Mouse (Mus musculus) kidney, postnatal 0 days (tissue): ENCODE results near the gene Tex50. TPM values are rescaled to one million over a fixed set of nuclear protein-coding genes. Genes with fewer than 3 reads are reported as not detected.
A peak's percentile ranks its signal among the peaks of the same experiment; 100 is the strongest.
"Not testable (repeated sequence)": the region's sequence is repeated elsewhere in the genome, so short reads cannot be mapped to it uniquely, and the experiment has no call there.

Experiments
- ATAC-seq: fragments of 200-750 bp; cut with Nextera tagmentation; replicated peaks from 2 replicates; pipeline ENCODE4 v1.8.0; 2017; ENCODE audit warnings: low read depth, moderate number of reproducible peaks, moderate TSS enrichment, moderate library complexity; ENCODE audit not compliant: low FRiP score
- DNase-seq: peaks from one replicate; pipeline ENCODE4 v3.0.0-alpha.2; 2016; ENCODE audit warnings: low spot score
- H3K27ac ChIP-seq: fragments of 300-500 bp; sonication (generic); 2 replicates; pipeline ENCODE4 v1.5.1; 2014; ENCODE audit warnings: mild to moderate bottlenecking
- H3K27me3 ChIP-seq: fragments of 300-500 bp; sonication (generic); 2 replicates; pipeline ENCODE4 v1.6.1; 2014; ENCODE audit warnings: low read length, mixed read lengths; ENCODE audit not compliant: insufficient read depth
- H3K36me3 ChIP-seq: fragments of 300-500 bp; sonication (generic); 2 replicates; pipeline ENCODE4 v1.6.1; 2014; ENCODE audit warnings: low read length, mixed read lengths; ENCODE audit not compliant: insufficient read depth
- H3K4me1 ChIP-seq: fragments of 300-500 bp; sonication (generic); replicated peaks from 2 replicates; pipeline ENCODE4 v1.6.1; 2014; ENCODE audit warnings: antibody characterized with exemption, low read length, mixed read lengths; ENCODE audit not compliant: insufficient read depth
- H3K4me2 ChIP-seq: fragments of 300-500 bp; sonication (generic); 2 replicates; pipeline ENCODE4 v1.6.1; 2014; ENCODE audit warnings: mild to moderate bottlenecking, low read length, moderate library complexity, mixed read lengths
- H3K4me3 ChIP-seq: fragments of 300-500 bp; sonication (generic); replicated peaks from 2 replicates; pipeline ENCODE4 v1.5.1; 2014; ENCODE audit warnings: low read depth, low read length
- H3K9ac ChIP-seq: fragments of 300-500 bp; sonication (generic); 2 replicates; pipeline ENCODE4 v1.6.1; 2014; ENCODE audit warnings: low read depth, low read length
- H3K9me3 ChIP-seq: fragments of 300-500 bp; sonication (generic); replicated peaks from 2 replicates; pipeline ENCODE4 v1.6.1; 2016; ENCODE audit warnings: low read length, inconsistent platforms, mixed read lengths
- CTCF ChIP-seq: IDR thresholded peaks from 2 replicates; pipeline ENCODE4 v1.5.1; 2016; ENCODE audit warnings: antibody characterized with exemption, low read depth, mild to moderate bottlenecking, moderate library complexity
- WGBS: fragments of 180-500 bp; shearing (Covaris S2); extraction: QIAGEN DNeasy Blood & Tissue Kit; methylation state at CpG from one replicate; pipeline ENCODE4 v1.1.7; 2014; 5-methylcytosine and 5-hydroxymethylcytosine counted together
- polyA plus RNA-seq: library from polyadenylated mRNA; unstranded; fragments of >200 nt; fragmentation: Nextera tagmentation; extraction: Ambion mirVana; gene quantifications from 2 replicates; pipeline ENCODE4 v1.2.1, GENCODE M21; 2015

Tex50 gene
- 0.11 and 0.16 TPM in 2 replicates for polyA plus RNA-seq

DNA sequence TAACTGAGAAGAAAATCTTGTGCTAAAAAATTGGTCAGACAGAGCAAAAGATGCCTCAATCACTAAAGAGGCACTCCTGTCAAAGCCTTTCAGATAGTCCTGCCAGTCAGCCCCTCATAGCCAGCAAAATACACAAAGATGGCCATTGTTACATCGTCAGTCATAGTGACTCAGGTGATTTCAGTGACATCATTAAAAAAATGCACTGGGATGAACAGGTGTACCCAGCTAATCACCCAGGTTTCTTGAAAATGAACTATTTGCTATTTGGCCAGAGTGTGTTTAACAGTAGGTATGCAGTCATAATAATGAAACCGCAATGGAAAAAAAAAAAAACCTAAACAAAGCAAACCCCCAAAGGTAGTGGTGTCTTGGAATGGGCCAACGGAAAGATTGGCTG, at the start of gene Tex50:
Gene Tex50 (minus strand): TSS at position 101 of the 400 bp plus-strand sequence.
- DNase-seq: no peak

DNA sequence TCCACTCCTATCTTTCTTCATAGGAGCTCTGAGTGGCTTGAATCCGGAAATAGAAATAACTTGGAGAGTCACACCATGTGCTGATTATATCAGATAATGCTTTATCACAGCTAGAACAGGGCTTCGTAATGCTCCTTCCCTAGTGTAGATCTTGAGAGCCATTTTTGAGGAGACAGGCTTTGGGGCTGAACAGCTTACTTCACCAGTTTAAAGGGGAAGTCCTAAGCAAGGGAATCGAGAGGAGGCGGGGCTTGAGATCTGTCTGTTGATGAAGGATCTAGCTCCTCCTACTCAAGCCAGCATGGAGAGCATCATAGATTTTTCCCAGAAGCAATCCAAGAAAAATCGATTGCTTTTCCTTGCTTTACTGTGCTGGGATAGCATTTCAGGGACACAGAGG, 40.7 kb upstream of the Tex50 start:
- Histone ChIP-seq H3K27ac (no peak overlapping the region), H3K27me3 (no peaks in the 10 kb centered on the region), H3K9ac (no peak overlapping the region), H3K4me1 (0 out of 2 replicates have a peak, but pooled peaks cover 3% of the 10 kb centered on the region), H3K4me3 (no peak overlapping the region), H3K36me3 (no peaks in the 10 kb centered on the region), H3K9me3 (no peaks in the 10 kb centered on the region), H3K4me2 (no peak overlapping the region)
- no peak for TF ChIP-seq CTCF
- WGBS: 77% methylated on average over 5 of the region's 5 CpGs
- DNase-seq (no peak), ATAC-seq (no peak)

More for the DNA sequence above, at the start of gene Tex50:
- 89% methylated on average over 3 of the region's 3 CpGs for WGBS
- Histone ChIP-seq H3K4me1 (no peaks in the 10 kb centered on the region), H3K9me3 (no peaks in the 10 kb centered on the region), H3K27me3 (no peaks in the 10 kb centered on the region), H3K9ac (no peak within 1 kb of the TSS), H3K4me2 (no peak within 1 kb of the TSS), H3K4me3 (no peak within 1 kb of the TSS), H3K27ac (no peak within 1 kb of the TSS), H3K36me3 (no peaks in the 10 kb centered on the region)
- no peak for ATAC-seq
- no peak for TF ChIP-seq CTCF

DNA sequence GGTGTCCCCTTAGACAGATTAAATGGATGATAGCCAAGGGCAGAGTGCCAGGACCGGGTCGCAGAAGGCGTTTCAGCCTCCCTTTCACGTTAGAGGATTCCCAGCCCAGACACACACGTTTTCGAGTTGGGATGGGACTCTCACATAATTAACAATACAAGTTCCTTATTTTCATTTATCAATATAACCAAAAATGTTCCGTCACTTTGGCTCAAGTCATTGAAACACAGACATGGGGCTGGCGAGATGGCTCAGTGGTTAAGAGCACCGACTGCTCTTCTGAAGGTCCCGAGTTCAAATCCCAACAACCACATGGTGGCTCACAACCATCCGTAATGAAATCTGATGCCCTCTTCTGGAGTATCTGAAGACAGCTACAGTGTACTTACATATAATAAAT, 37.2 kb upstream of the Tex50 start:
- H3K36me3 ChIP-seq, H3K27ac ChIP-seq, DNase-seq, H3K9me3 ChIP-seq, ATAC-seq, H3K27me3 ChIP-seq, H3K4me1 ChIP-seq: not testable (repeated sequence)
- H3K9ac ChIP-seq: 0 out of 2 replicates have a peak overlapping the region, but pooled peaks have one; percentile 40
- 52% methylated on average over 11 of the region's 11 CpGs for WGBS
- H3K4me2 ChIP-seq: peak overlapping the region; percentile 77
- peak overlapping the region; percentile 48; the same call in 1 of the 2 replicates for H3K4me3 ChIP-seq

DNA sequence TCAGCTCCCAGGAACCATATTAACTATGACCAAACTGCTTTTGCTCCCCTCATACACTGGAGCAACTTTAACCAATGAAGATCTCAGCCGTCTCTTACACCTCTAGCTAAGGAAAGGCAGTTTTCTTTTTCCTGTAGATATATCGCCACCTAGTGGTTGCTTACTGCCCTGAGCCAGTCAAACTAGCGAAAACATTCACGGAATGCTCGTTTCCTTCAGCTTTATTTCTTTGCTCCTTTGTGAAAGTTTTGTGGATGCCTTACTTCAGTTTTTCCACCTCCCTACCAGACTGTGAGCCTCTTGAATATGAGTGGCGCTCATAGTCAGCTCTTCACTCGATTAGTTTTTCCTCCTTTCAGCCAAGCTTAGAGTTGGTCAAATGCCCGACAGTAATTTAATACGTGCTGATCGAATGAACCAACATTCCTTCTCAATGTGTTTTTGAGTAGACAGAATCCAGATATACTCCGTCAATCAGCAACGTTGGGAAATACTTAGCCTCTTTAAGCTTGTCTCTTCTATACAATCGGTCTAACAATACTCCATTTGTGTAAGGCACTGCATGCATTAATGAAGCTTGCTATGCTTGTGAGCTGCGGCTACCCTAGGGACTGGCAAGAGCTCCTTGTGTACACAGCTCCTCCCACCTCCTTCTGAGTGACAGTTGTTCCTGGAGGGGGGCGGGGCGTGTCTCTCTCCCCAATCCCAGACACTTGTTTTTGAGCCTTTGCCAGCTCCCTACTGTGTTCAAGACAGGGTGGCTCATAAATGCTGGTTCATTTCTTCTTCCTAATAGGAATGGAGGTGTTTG, 36.6 kb upstream of the Tex50 start:
- under 1% methylated on average over 16 of the region's 16 CpGs for WGBS
- no peaks in the 10 kb centered on the region for H3K9me3 ChIP-seq
- peak; percentile 92 for ATAC-seq

DNA sequence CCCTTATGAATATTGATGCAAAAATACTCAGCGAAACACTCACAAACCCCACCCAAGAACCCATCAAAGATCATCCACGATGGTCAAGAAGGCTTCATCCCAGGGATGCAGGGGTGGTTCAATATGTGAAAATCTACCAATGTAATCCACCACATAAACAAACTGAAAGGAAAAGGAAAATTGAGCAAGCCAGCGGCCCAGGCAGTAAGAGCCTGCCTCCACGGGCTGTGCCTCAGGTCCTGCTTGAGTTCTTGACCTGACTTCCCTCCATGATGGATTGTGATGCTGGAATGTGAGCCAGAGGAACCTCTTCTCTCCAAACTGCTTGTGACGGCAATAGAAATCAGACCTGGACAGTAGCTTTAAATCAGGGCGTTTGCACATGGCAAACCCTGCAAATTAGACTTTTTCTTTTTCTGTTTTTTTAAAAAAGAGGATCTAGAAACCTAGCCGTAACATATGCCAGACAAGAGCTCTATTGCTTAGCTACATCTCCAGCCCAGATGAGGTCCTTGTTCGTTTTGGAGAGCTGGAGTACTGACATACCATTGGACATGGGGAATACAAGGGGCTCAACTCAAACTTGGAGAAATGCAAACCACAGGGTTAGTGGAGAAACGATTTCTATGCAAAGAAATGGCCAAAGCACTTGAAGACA, 31.3 kb upstream of the Tex50 start:
- no peak overlapping the region for H3K9ac ChIP-seq
- no peak for TF ChIP-seq CTCF
- WGBS: 69% methylated on average over 9 of the region's 9 CpGs
- H3K4me3 ChIP-seq: no peak overlapping the region
- no peaks in the 10 kb centered on the region for H3K4me1 ChIP-seq
- H3K27ac ChIP-seq: no peak overlapping the region
- H3K9me3 ChIP-seq: no peaks in the 10 kb centered on the region; the same call in 1 of the 2 replicates
- ATAC-seq: no peak
- H3K4me2 ChIP-seq: no peak overlapping the region
- H3K36me3 ChIP-seq: no peaks in the 10 kb centered on the region
- H3K27me3 ChIP-seq: no peaks in the 10 kb centered on the region
- no peak for DNase-seq

More for the DNA sequence above, 36.6 kb upstream of the Tex50 start:
- Histone ChIP-seq H3K4me3 (peak overlapping the region; percentile 48), H3K27ac (no peak overlapping the region), H3K9ac (peak overlapping the region; percentile 40; the same call in 1 of the 2 replicates), H3K4me1 (0 out of 2 replicates have a peak, but pooled peaks cover 3% of the 10 kb centered on the region), H3K36me3 (no peaks in the 10 kb centered on the region), H3K4me2 (peak overlapping the region; percentile 77), H3K27me3 (no peaks in the 10 kb centered on the region)
- peak; percentile 95 for TF ChIP-seq CTCF
- DNase-seq: peak; percentile 96

DNA sequence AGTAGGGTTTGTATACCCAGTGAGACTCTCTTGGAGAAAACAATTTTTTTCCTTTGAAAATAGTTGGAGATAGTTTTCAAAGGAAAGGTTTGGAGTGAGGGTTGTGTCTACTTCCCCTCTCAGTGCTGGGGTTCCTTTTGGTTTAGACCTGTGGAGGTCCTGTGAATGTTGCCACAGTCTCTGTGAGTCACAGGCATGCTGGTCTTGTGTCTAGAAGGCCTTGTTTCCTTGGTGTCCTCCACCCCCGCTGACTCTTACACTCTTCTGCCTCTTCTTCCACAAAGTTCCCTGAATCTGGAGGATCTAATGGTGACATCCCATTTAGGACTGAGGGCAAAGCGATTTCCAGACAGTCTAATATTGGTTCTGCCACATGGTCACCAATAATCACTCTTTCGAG, 26.3 kb upstream of the Tex50 start:
- Histone ChIP-seq H3K9ac (no peak overlapping the region), H3K4me3 (no peak overlapping the region), H3K4me1 (no peaks in the 10 kb centered on the region), H3K27me3 (no peaks in the 10 kb centered on the region), H3K9me3 (no peaks in the 10 kb centered on the region; the same call in 1 of the 2 replicates), H3K36me3 (no peaks in the 10 kb centered on the region), H3K27ac (no peak overlapping the region), H3K4me2 (no peak overlapping the region)
- DNase-seq (no peak), ATAC-seq (no peak)
- 91% methylated on average over 3 of the region's 3 CpGs for WGBS
- TF ChIP-seq CTCF: no peak
